Mouse (Mus musculus) embryonic facial prominence, embryonic 13.5 days (tissue): Measurements from ENCODE around the gene Tomm40. TPM values are rescaled to one million over a fixed set of nuclear protein-coding genes. Genes with fewer than 3 reads are reported as not detected.

Source experiments
- ATAC-seq: fragments of 200-750 bp; cut with Nextera tagmentation; 2 replicates; pipeline ENCODE4 v1.8.0; 2017; ENCODE audit warnings: low read depth; ENCODE audit not compliant: insufficient number of reproducible peaks, insufficient read depth, low FRiP score, low TSS enrichment
- H3K27ac ChIP-seq: fragments of 300-500 bp; sonication (generic); 2 replicates; pipeline ENCODE4 v1.5.1; 2015; ENCODE audit warnings: moderate library complexity, mild to moderate bottlenecking, inconsistent platforms
- H3K27me3 ChIP-seq: fragments of 300-500 bp; sonication (generic); 2 replicates; pipeline ENCODE4 v1.6.1; 2015; ENCODE audit warnings: mild to moderate bottlenecking, inconsistent platforms
- H3K36me3 ChIP-seq: fragments of 300-500 bp; sonication (generic); 2 replicates; pipeline ENCODE4 v1.6.1; 2015; ENCODE audit warnings: mild to moderate bottlenecking, inconsistent platforms
- H3K4me1 ChIP-seq: fragments of 300-500 bp; sonication (generic); 2 replicates; pipeline ENCODE4 v1.6.1; 2015; ENCODE audit warnings: inconsistent platforms
- H3K4me2 ChIP-seq: fragments of 300-500 bp; sonication (generic); 2 replicates; pipeline ENCODE4 v1.6.1; 2015; ENCODE audit warnings: moderate library complexity, mild to moderate bottlenecking, inconsistent platforms
- H3K4me3 ChIP-seq: fragments of 300-500 bp; sonication (generic); 2 replicates; pipeline ENCODE4 v1.5.1; 2015; ENCODE audit warnings: mild to moderate bottlenecking, inconsistent platforms
- H3K9ac ChIP-seq: fragments of 300-500 bp; sonication (generic); 2 replicates; pipeline ENCODE4 v1.6.1; 2015; ENCODE audit warnings: mild to moderate bottlenecking, inconsistent platforms
- H3K9me3 ChIP-seq: fragments of 300-500 bp; sonication (generic); 2 replicates; pipeline ENCODE4 v1.6.1; 2016; ENCODE audit warnings: inconsistent platforms
- WGBS: fragments of 180-500 bp; shearing (Covaris S2); methylation state at CpG from one replicate; pipeline ENCODE4 v1.1.7; 2015; ENCODE audit warnings: mixed read lengths; 5-methylcytosine and 5-hydroxymethylcytosine counted together
- polyA plus RNA-seq: library from polyadenylated mRNA; unstranded; fragments of >200 nt; fragmentation: Nextera tagmentation; extraction: Ambion mirVana; gene quantifications from 2 replicates; pipeline ENCODE4 v1.2.1, GENCODE M21; 2015

The Tomm40 gene
- polyA plus RNA-seq, 1 experiment from 2014 or later, result 139 TPM

DNA sequence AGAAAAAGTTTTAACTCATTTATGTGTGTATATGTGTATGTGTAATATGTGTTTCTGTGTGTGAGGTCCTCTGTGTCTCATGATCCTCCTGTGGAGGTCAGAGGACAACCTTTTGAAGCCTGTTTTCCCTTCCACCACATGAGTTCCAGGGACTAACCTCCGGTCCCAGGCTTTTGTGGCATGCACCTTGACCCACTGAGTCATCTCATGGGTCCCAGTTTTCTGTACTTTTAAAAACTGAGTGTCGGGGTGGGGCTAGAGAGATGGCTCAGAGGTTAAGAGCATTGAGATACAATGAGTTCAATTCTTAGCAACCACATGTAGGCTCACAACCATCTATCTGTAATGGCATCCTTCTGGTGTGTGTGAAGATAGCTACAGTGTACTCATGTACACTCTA, 34.5 kb downstream of the Tomm40 start:
- Histone ChIP-seq H3K4me1 (no peaks in the 10 kb centered on the region), H3K4me3 (no peak overlapping the region), H3K9ac (no peak overlapping the region), H3K4me2 (no peak overlapping the region), H3K27me3 (no peaks in the 10 kb centered on the region), H3K36me3 (no peaks in the 10 kb centered on the region), H3K27ac (no peak overlapping the region), H3K9me3 (no peaks in the 10 kb centered on the region)
- WGBS, result 88% methylated on average over 2 of the region's 2 CpGs
- no peak for ATAC-seq

DNA sequence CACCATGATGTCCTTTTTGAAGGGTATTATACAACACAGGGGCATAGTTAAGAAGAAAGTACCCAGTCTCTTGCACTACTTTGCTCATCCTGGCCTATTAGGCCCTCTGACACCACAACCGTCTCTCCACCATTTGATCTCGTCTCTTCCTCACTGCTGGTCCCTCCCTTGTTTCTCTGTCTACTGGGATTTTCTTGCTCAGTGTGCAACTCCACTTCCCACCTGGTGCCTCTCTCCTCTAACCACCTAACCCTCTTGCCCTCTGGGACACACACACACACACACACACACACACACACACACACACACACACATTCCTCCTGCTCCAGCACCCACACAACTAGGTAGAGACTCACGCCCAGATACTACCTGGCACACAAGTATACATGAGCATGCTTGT, 36.3 kb downstream of the Tomm40 start:
- no peaks in the 10 kb centered on the region for H3K4me1 ChIP-seq
- no peak overlapping the region for H3K27ac ChIP-seq
- H3K9ac ChIP-seq, result no peak overlapping the region
- H3K36me3 ChIP-seq, result no peaks in the 10 kb centered on the region
- WGBS, result 86% methylated on average over 3 of the region's 3 CpGs
- H3K27me3 ChIP-seq, result no peaks in the 10 kb centered on the region
- H3K9me3 ChIP-seq, result no peaks in the 10 kb centered on the region
- ATAC-seq, result no peak
- no peak overlapping the region for H3K4me3 ChIP-seq
- H3K4me2 ChIP-seq, result no peak overlapping the region

GRCm38 (mm10) chr7:19677872-19678271, 37.4 kb downstream of the Tomm40 start, which contains the start of gene Apoc2:
Gene Apoc2 (minus strand): TSS chr7:19677941.
- no peaks in the 10 kb centered on the region for H3K27me3 ChIP-seq
- H3K4me1 ChIP-seq, result no peaks in the 10 kb centered on the region
- no peaks in the 10 kb centered on the region for H3K9me3 ChIP-seq
- H3K9ac ChIP-seq, result no peak within 1 kb of the TSS
- no peaks in the 10 kb centered on the region for H3K36me3 ChIP-seq
- H3K27ac ChIP-seq, result no peak within 1 kb of the TSS
- 62% methylated on average over 8 of the region's 8 CpGs for WGBS
- no peak within 1 kb of the TSS for H3K4me3 ChIP-seq
- ATAC-seq, result no peak
- H3K4me2 ChIP-seq, result no peak within 1 kb of the TSS

- 53% methylated on average over 1 of the region's 1 CpGs for WGBS
- Histone ChIP-seq H3K27ac (no peak overlapping the region), H3K9me3 (no peaks in the 10 kb centered on the region), H3K9ac (no peak overlapping the region), H3K36me3 (no peaks in the 10 kb centered on the region), H3K4me3 (no peak overlapping the region), H3K4me2 (no peak overlapping the region), H3K27me3 (no peaks in the 10 kb centered on the region), H3K4me1 (no peaks in the 10 kb centered on the region)
- no peak for ATAC-seq
These were observed 38.6 kb downstream of the Tomm40 start for GRCm38 (mm10) chr7:19676662-19677061.

- WGBS, result 77% methylated on average over 10 of the region's 10 CpGs
These were observed 39.4 kb downstream of the Tomm40 start for GRCm38 (mm10) chr7:19675824-19676223.

DNA sequence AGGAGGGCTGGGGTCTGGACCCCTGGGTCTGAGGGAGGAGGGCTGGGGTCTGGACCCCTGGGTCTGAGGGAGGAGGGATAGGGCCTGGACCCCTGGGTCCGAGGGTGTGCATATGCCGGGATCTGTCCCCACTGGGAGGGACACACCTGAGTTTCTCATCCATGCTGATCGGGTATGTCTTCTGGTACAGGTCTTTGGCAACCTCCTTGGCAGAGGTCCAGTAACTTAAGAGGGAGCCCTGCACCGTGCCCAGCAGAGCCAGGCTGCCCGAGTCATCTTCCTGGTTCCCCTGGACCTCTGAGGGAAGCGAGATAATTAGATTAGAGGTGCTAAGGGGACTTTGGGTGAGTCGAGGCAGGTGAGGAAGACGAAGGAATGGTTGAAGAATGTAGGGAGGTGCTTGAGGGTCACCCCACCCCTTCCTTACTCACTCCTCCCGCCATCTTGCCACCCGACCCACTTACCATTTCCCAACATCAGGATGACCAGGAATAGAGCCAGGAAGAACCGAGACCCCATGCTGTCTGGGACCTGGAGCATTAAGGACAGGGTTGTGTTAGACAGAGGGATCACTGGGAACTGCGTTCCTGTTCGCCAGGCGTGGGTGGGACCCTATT, 42.0 kb downstream of the Tomm40 start:
- 60% methylated on average over 14 of the region's 14 CpGs for WGBS
- Histone ChIP-seq H3K4me2 (no peak overlapping the region), H3K27me3 (no peaks in the 10 kb centered on the region), H3K9me3 (no peaks in the 10 kb centered on the region), H3K4me3 (no peak overlapping the region), H3K9ac (no peak overlapping the region), H3K27ac (no peak overlapping the region), H3K4me1 (peaks cover 5% of the 10 kb centered on the region), H3K36me3 (no peaks in the 10 kb centered on the region)
- no peak for ATAC-seq

More at GRCm38 (mm10) chr7:19675824-19676223, 39.4 kb downstream of the Tomm40 start:
- Histone ChIP-seq H3K36me3 (no peaks in the 10 kb centered on the region), H3K9ac (no peak overlapping the region), H3K4me1 (no peaks in the 10 kb centered on the region), H3K4me3 (no peak overlapping the region), H3K9me3 (no peaks in the 10 kb centered on the region), H3K4me2 (no peak overlapping the region), H3K27me3 (no peaks in the 10 kb centered on the region), H3K27ac (no peak overlapping the region)
- no peak for ATAC-seq

DNA sequence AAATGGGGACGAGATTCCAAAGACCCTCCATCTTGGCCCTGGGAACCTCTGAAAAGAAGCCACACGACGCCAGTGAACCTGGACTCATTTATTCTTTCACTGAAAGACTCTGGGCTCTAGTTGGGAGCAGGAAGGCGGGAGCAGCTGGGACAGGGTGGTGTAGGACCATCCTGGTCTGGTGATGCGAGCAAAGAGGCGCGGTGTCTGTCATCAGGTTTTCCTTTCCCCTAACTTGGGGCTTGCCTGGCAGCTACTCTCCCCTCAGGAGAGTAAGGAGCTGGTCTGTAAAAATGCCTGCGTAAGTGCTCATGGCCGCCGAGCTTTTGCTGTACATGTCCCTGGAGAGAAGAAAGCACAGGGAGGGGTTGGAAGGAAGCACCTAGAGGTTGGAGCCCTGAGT, 43.7 kb downstream of the Tomm40 start:
- 68% methylated on average over 10 of the region's 10 CpGs for WGBS
- H3K4me2 ChIP-seq, result no peak overlapping the region
- H3K4me3 ChIP-seq, result no peak overlapping the region
- H3K9ac ChIP-seq, result no peak overlapping the region
- no peaks in the 10 kb centered on the region for H3K9me3 ChIP-seq
- peaks cover 5% of the 10 kb centered on the region for H3K4me1 ChIP-seq
- no peak overlapping the region for H3K27ac ChIP-seq
- ATAC-seq, result no peak
- H3K36me3 ChIP-seq, result no peaks in the 10 kb centered on the region
- no peaks in the 10 kb centered on the region for H3K27me3 ChIP-seq

DNA sequence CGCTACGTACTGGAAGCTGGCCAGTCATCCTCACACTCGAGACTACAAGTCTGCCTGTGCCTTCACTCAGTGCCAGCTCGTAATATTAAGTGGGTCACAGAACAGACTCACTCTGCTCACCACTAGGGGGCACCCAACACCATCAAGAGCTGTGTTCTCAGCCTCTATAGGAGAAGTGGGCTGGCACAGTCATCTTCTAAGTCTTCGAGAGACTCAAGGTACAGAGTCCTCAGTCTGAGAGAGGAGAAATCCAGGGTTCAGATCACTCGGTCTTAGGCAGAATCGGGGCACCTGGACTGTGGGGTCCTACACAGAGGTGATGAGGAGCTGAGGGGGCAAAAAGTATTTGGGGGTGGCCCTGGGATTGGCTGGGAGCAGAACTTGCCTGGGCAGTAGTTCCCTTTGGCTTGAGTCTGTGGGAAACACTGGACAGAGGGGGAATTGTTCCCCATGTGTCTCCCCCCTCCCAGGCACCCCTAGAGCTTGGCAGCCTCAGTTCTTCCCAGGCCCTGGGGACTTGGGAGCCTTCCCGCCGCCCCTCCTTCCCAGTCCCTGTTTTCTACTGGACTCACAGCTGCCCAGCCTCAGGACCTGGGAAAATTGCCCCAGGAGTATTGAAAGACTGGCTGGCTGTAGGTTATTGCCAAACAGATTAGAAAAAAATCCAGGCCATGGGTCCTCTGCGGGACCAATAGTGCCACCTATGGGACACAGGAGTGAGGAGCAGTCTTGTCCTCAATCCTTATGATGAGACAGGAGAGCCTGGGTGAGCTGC, 46.1 kb downstream of the Tomm40 start:
- peak overlapping the region; percentile 73 for H3K27ac ChIP-seq
- H3K4me3 ChIP-seq, result peak overlapping the region; percentile 17
- no peaks in the 10 kb centered on the region for H3K36me3 ChIP-seq
- WGBS, result 5% methylated on average over 10 of the region's 10 CpGs
- H3K9ac ChIP-seq, result peak overlapping the region; percentile 62
- peak; percentile 45 for ATAC-seq
- H3K9me3 ChIP-seq, result no peaks in the 10 kb centered on the region
- H3K4me1 ChIP-seq, result peaks cover 10% of the 10 kb centered on the region
- peak overlapping the region; percentile 47 for H3K4me2 ChIP-seq
- no peaks in the 10 kb centered on the region for H3K27me3 ChIP-seq

DNA sequence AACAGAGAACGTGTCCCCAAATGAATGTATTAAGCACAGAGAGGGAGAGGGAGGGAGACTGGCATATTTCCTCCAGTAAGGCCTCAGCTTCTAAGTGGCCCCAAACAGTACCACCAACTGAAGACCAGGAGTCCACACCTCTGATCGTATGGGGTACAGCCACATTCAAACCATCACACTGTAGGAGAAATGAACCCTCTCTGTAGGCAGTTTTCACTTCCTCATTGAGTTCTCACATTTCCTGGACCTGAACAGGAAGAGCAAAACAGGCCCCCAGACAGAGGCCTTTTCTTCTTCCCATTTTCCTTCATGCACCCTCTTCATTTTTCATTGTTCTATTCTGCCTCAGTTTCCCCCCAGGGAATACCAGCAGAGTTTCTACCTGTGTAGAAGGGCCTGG, 47.8 kb downstream of the Tomm40 start:
- H3K9ac ChIP-seq, result no peak overlapping the region
- WGBS, result 75% methylated on average over 2 of the region's 2 CpGs
- no peak overlapping the region for H3K4me2 ChIP-seq
- no peak for ATAC-seq
- H3K4me1 ChIP-seq, result peaks cover 23% of the 10 kb centered on the region
- no peak overlapping the region for H3K4me3 ChIP-seq
- no peaks in the 10 kb centered on the region for H3K27me3 ChIP-seq
- H3K36me3 ChIP-seq, result no peaks in the 10 kb centered on the region
- no peak overlapping the region for H3K27ac ChIP-seq
- no peaks in the 10 kb centered on the region for H3K9me3 ChIP-seq

GRCm38 (mm10) chr7:19666750-19667149, 48.5 kb downstream of the Tomm40 start:
- Histone ChIP-seq H3K4me3 (no peak overlapping the region), H3K27me3 (no peaks in the 10 kb centered on the region), H3K9ac (no peak overlapping the region), H3K27ac (no peak overlapping the region), H3K36me3 (peaks cover 3% of the 10 kb centered on the region), H3K4me2 (no peak overlapping the region), H3K4me1 (peaks cover 23% of the 10 kb centered on the region), H3K9me3 (no peaks in the 10 kb centered on the region)
- no peak for ATAC-seq
- 63% methylated on average over 3 of the region's 3 CpGs for WGBS

DNA sequence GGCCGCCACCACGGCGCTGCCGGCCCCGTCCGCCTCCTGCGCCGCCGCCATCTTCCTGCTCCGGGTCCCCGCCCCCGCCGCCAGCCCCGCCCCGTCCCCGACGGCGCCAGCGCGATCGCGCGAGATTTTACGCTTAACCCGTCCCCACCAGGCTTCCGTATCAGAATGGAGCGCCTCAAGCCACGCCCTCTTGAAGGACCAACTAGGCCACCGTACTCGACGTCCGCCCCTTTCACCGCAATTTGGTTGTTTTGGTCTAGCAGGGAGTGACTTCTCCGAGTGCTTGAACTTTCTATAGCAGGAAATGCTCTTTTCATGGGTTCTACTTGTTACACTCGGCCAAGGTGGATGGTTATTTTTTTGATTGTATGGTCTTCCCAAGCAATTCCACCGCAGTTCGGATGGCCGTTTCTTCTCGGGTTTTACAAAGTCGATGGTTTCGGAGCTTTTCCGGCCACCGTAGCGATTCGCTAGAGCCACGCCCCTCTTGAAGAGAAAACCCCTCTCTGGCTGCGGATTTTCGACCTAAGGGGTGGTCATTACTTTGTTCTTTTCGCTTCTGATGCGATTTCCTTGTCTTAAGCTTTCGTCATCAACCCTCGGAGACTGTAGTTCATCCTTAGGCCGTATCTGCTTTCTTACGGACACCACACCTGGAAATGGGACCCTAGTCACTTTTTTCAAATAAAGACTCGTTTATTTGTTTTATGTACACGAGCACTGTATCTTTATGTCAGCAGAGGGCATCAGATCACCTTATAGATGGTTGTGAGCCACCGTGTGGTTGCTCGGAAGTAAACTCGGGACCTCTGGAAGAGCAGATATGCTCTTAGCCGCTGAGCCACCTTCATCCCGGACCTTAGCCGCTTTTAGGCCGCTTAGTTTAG, 50.0 kb downstream of the Tomm40 start, which contains the start of gene Clptm1:
TSS of gene Clptm1 (minus strand) at position 79 of the 887 bp plus-strand sequence.
- peak within 1 kb of the TSS; percentile 100 for H3K4me3 ChIP-seq
- H3K27ac ChIP-seq, result peak within 1 kb of the TSS; percentile 92
- peaks cover 23% of the 10 kb centered on the region for H3K4me1 ChIP-seq
- ATAC-seq, result peak; percentile 86
- H3K4me2 ChIP-seq, result peak within 1 kb of the TSS; percentile 82
- H3K9ac ChIP-seq, result peak within 1 kb of the TSS; percentile 99
- H3K36me3 ChIP-seq, result peaks cover 14% of the 10 kb centered on the region
- H3K9me3 ChIP-seq, result no peaks in the 10 kb centered on the region
- WGBS, result under 1% methylated on average over 63 of the region's 63 CpGs
- H3K27me3 ChIP-seq, result no peaks in the 10 kb centered on the region
